Mouse (Mus musculus): ENCODE data around the gene Sppl3.

GRCm38 (mm10) chr5:115111156-115111555 is 100.2 kb downstream of the Sppl3 start:
- no peak for TF ChIP-seq CTCF (IDR thresholded peaks at IDR 0.05; ENCODE audit: low read depth, low read length)
- TF ChIP-seq POLR2A (IDR thresholded peaks at IDR 0.05; ENCODE audit: extremely low read depth, insufficient read depth, low read length), result no peak
